Mouse (Mus musculus): Measurements from ENCODE around the gene Tcea2. TPM values are rescaled to one million over a fixed set of nuclear protein-coding genes. Genes with fewer than 3 reads are reported as not detected.

Tcea2 gene
- total RNA-seq (2014; fragmentation: Nextera tagmentation), result not detected in 2 replicates
- total RNA-seq (2017), result 1.2 TPM in 2 replicates
- 0.28 and 0.32 TPM in 2 replicates for polyA plus RNA-seq (2012)

DNA sequence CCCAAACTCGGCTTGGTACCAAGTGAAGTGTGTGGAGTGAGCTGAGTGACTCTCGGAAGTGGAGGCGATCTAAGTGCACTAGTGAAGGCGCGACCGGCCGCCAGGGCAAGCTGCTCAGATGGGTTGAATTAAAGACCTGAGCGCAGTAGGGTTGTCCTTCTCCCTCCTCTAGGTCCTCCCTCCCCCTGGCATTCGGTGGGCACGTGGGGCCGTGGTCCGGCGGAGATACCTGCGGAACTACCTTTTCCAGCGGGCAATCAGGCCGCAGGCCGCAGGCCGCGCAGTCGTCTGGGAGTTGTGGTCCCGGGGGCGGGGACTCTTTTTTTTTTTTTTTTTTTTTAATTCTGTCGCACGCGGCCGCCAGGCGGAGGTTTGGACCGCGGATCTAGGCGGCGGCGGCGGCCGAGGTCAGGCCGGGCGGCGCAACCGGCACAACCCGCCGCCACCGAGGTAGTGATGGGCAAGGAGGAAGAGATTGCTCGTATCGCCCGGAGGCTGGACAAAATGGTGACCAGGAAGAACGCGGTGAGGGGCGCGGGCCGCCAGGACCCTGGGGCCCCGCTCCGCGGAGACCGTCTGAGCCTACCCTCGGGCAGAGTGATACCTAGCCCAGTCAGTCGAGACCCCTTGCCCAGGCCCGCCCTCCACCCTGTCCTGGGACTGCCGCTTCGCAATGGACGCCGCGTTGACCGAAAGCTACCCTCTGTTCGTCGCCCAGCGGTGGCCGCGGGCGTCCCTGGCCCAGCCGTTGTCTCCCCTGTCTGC is at the start of gene Tcea2:
Tcea2 (plus strand) TSS at position 360 of the 765 bp plus-strand sequence.
- Histone ChIP-seq H3K9me3 (replicated peaks) (no peaks in the 10 kb centered on the region), H3K36me3 (replicated peaks) (no peaks in the 10 kb centered on the region), H3K4me3 (ENCODE audit: low read depth, low read length) (peak within 1 kb of the TSS; percentile 66), H3K27me3 (ENCODE audit: insufficient read depth, low read length) (peaks cover 65% of the 10 kb centered on the region), H3K4me1 (ENCODE audit: insufficient read depth, low read depth, low read length) (peaks cover 17% of the 10 kb centered on the region)
- TF ChIP-seq GATA1 (IDR thresholded peaks at IDR 0.05; ENCODE audit: borderline replicate concordance, low read length) (no peak), POLR2AphosphoS5 (IDR thresholded peaks at IDR 0.05; ENCODE audit: insufficient replicate concordance, low read depth, low read length) (no peak), TAL1 (conservative IDR thresholded peaks at IDR 0.05; ENCODE audit: low read depth, low read length) (no peak), CTCF (IDR thresholded peaks at IDR 0.05; ENCODE audit: low read depth, low read length) (no peak), GATA2 (IDR thresholded peaks at IDR 0.05; ENCODE audit: borderline replicate concordance, low read depth, low read length) (no peak)
- no peak for ATAC-seq (ENCODE audit: extremely low read depth, insufficient number of reproducible peaks, low FRiP score, poor library complexity, severe bottlenecking)
- peak; percentile 56 for DNase-seq (ENCODE audit: low spot score)

GRCm38 (mm10) chr2:181632624-181633023 is 47.5 kb upstream of the Tcea2 start:
- H3K27me3 ChIP-seq (ENCODE audit: insufficient read depth, low read length), result no peaks in the 10 kb centered on the region
- ATAC-seq (ENCODE audit: extremely low read depth, insufficient number of reproducible peaks, low FRiP score, poor library complexity, severe bottlenecking) (no peak), DNase-seq (ENCODE audit: low spot score) (no peak)
- peaks cover 92% of the 10 kb centered on the region for H3K36me3 ChIP-seq (replicated peaks)
- no peaks in the 10 kb centered on the region for H3K9me3 ChIP-seq (replicated peaks)
- no peak for TF ChIP-seq GATA2 (IDR thresholded peaks at IDR 0.05; ENCODE audit: borderline replicate concordance, low read depth, low read length)
- no peak for TF ChIP-seq GATA1 (IDR thresholded peaks at IDR 0.05; ENCODE audit: borderline replicate concordance, low read length)
- TF ChIP-seq POLR2AphosphoS5 (IDR thresholded peaks at IDR 0.05; ENCODE audit: insufficient replicate concordance, low read depth, low read length), result no peak
- no peak for TF ChIP-seq TAL1 (conservative IDR thresholded peaks at IDR 0.05; ENCODE audit: low read depth, low read length)
- TF ChIP-seq CTCF (IDR thresholded peaks at IDR 0.05; ENCODE audit: low read depth, low read length), result no peak
- H3K4me1 ChIP-seq (ENCODE audit: insufficient read depth, low read depth, low read length), result peaks cover 9% of the 10 kb centered on the region
- H3K4me3 ChIP-seq (ENCODE audit: low read depth, low read length), result no peak overlapping the region

- Histone ChIP-seq H3K4me1 (ENCODE audit: insufficient read depth, low read depth, low read length) (no peaks in the 10 kb centered on the region), H3K9me3 (replicated peaks) (no peaks in the 10 kb centered on the region), H3K4me3 (ENCODE audit: low read depth, low read length) (no peak overlapping the region), H3K36me3 (replicated peaks) (peaks cover 92% of the 10 kb centered on the region), H3K27me3 (ENCODE audit: insufficient read depth, low read length) (no peaks in the 10 kb centered on the region)
- DNase-seq (ENCODE audit: low spot score) (no peak), ATAC-seq (ENCODE audit: extremely low read depth, insufficient number of reproducible peaks, low FRiP score, poor library complexity, severe bottlenecking) (no peak)
- no peak for TF ChIP-seq CTCF (IDR thresholded peaks at IDR 0.05; ENCODE audit: low read depth, low read length)
- TF ChIP-seq POLR2AphosphoS5 (IDR thresholded peaks at IDR 0.05; ENCODE audit: insufficient replicate concordance, low read depth, low read length), result no peak
- TF ChIP-seq GATA2 (IDR thresholded peaks at IDR 0.05; ENCODE audit: borderline replicate concordance, low read depth, low read length), result no peak
- TF ChIP-seq GATA1 (IDR thresholded peaks at IDR 0.05; ENCODE audit: borderline replicate concordance, low read length), result no peak
- no peak for TF ChIP-seq TAL1 (conservative IDR thresholded peaks at IDR 0.05; ENCODE audit: low read depth, low read length)
These were observed 44.2 kb upstream of the Tcea2 start for GRCm38 (mm10) chr2:181635865-181636264.

- ATAC-seq (ENCODE audit: extremely low read depth, insufficient number of reproducible peaks, low FRiP score, poor library complexity, severe bottlenecking) (0 out of 2 replicates have a peak, but pooled peaks have one; percentile 15), DNase-seq (ENCODE audit: low spot score) (no peak)
- no peaks in the 10 kb centered on the region for H3K27me3 ChIP-seq (ENCODE audit: insufficient read depth, low read length)
- H3K4me1 ChIP-seq (ENCODE audit: insufficient read depth, low read depth, low read length), result no peaks in the 10 kb centered on the region
- H3K9me3 ChIP-seq (replicated peaks), result no peaks in the 10 kb centered on the region
- peaks cover 99% of the 10 kb centered on the region for H3K36me3 ChIP-seq (replicated peaks)
- TF ChIP-seq POLR2AphosphoS5 (IDR thresholded peaks at IDR 0.05; ENCODE audit: insufficient replicate concordance, low read depth, low read length), result no peak
- peak; percentile 44; the same call in 1 of the 2 replicates for TF ChIP-seq CTCF (IDR thresholded peaks at IDR 0.05; ENCODE audit: low read depth, low read length)
- no peak overlapping the region for H3K4me3 ChIP-seq (ENCODE audit: low read depth, low read length)
These were observed 35.7 kb upstream of the Tcea2 start for GRCm38 (mm10) chr2:181644361-181644760.

DNA sequence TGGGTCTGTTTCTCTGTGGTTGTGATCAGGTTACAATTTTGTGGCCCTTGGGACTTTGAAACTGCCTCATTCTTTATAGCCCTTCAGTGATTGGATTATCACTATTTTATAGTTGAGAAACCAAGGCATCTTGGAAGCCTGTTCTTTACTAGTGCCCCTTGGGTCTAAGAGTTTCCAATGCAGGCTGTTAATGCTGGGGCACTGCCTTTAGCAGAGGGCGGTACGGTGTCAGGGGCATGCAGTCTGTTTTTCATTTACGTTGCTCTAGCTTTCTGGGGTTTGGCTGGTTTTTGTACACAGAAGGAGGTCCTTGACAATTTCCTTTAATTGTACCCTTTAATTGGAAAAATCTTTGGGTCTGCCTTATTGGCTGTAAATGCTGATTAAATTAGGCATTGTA is 34.4 kb upstream of the Tcea2 start:
- Histone ChIP-seq H3K36me3 (replicated peaks) (peaks cover 99% of the 10 kb centered on the region), H3K27me3 (ENCODE audit: insufficient read depth, low read length) (no peaks in the 10 kb centered on the region), H3K4me3 (ENCODE audit: low read depth, low read length) (no peak overlapping the region), H3K4me1 (ENCODE audit: insufficient read depth, low read depth, low read length) (no peaks in the 10 kb centered on the region), H3K9me3 (replicated peaks) (no peaks in the 10 kb centered on the region)
- no peak for TF ChIP-seq CTCF (IDR thresholded peaks at IDR 0.05; ENCODE audit: low read depth, low read length)
- no peak for TF ChIP-seq GATA2 (IDR thresholded peaks at IDR 0.05; ENCODE audit: borderline replicate concordance, low read depth, low read length)
- no peak for TF ChIP-seq GATA1 (IDR thresholded peaks at IDR 0.05; ENCODE audit: borderline replicate concordance, low read length)
- no peak for TF ChIP-seq TAL1 (conservative IDR thresholded peaks at IDR 0.05; ENCODE audit: low read depth, low read length)
- DNase-seq (ENCODE audit: low spot score), result no peak
- ATAC-seq (ENCODE audit: extremely low read depth, insufficient number of reproducible peaks, low FRiP score, poor library complexity, severe bottlenecking), result no peak

DNA sequence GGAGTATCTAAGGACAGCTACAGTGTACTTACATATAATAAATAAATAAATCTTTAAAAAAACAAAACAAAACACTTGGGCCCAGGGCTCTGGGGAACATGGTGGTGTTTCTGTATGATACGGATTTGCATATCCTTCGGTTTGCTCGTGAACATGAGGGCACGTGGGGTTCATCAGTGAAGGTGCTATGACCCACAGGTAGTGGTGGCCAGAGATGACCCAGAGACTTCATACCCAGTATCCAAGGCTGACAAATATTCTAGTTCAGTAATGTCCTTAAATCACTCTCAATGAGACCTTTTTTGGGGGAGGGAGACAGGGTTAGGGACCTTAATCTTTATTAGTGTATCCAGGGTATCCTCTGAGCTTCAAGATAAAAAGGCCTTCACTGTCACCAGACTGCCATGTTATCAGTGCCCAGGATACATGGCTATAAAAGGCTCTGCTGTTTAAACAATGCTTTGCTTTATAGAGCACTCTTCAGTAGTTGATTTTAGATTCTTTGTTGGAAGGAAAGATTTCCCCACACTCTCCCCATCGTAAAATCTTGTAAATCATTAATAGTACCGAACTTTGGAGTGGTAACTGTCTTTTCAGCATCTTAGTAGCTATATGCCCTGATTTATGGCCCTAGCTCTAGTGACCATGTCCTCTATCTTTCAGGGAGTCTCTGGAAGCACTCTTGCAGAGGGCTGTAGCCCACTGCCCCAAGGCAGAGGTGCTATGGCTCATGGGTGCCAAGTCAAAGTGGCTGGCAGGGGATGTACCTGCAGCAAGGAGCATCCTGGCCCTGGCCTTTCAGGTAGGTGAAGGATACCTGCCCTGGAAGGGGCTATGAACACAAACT is 33.3 kb upstream of the Tcea2 start:
- H3K27me3 ChIP-seq (ENCODE audit: insufficient read depth, low read length), result no peaks in the 10 kb centered on the region
- H3K36me3 ChIP-seq (replicated peaks), result peaks cover 96% of the 10 kb centered on the region
- TF ChIP-seq POLR2AphosphoS5 (IDR thresholded peaks at IDR 0.05; ENCODE audit: insufficient replicate concordance, low read depth, low read length) (no peak), GATA2 (IDR thresholded peaks at IDR 0.05; ENCODE audit: borderline replicate concordance, low read depth, low read length) (no peak), CTCF (IDR thresholded peaks at IDR 0.05; ENCODE audit: low read depth, low read length) (no peak), TAL1 (conservative IDR thresholded peaks at IDR 0.05; ENCODE audit: low read depth, low read length) (no peak)
- no peaks in the 10 kb centered on the region for H3K4me1 ChIP-seq (ENCODE audit: insufficient read depth, low read depth, low read length)
- DNase-seq (ENCODE audit: low spot score) (no peak), ATAC-seq (ENCODE audit: extremely low read depth, insufficient number of reproducible peaks, low FRiP score, poor library complexity, severe bottlenecking) (no peak)
- H3K9me3 ChIP-seq (replicated peaks), result no peaks in the 10 kb centered on the region
- H3K4me3 ChIP-seq (ENCODE audit: low read depth, low read length), result no peak overlapping the region

All from G1E (cell line).